Mouse (Mus musculus): ENCODE results near the gene Hnf4a. TPM values are rescaled to one million over a fixed set of nuclear protein-coding genes. Genes with fewer than 3 reads are reported as not detected.

Hnf4a gene
- total and polyA plus RNA-seq, 3 experiments = 0.39 to 1.1 TPM; not detected in 1

GRCm38 (mm10) chr2:163462386-163462785 lies 44.2 kb upstream of the Hnf4a start:
- H3K27me3 ChIP-seq (ENCODE audit: control insufficient read depth in 1 of 2, insufficient read depth in 2 of 2, low read length in 2 of 2) = no peaks in the 10 kb centered on the region
- H3K4me3 ChIP-seq (ENCODE audit: control insufficient read depth in 1 of 2, insufficient read depth in 1 of 2, low read depth in 2 of 2, low read length in 2 of 2) = no peak overlapping the region
- H3K36me3 ChIP-seq (ENCODE audit: control insufficient read depth in 1 of 2, insufficient read depth in 2 of 2, low read length in 2 of 2) = peaks cover 0 to 3% of the 10 kb centered on the region in 2 experiments; a peak in 2 of 4 replicates
- H3K27ac ChIP-seq (ENCODE audit: control insufficient read depth, low read depth, low read length) = no peak overlapping the region
- no peak overlapping the region for H3K9ac ChIP-seq (ENCODE audit: control insufficient read depth, low read depth, low read length, poor library complexity, severe bottlenecking)
- H3K9me3 ChIP-seq (replicated peaks; ENCODE audit: insufficient read depth, low read length) = no peaks in the 10 kb centered on the region
- H3K79me2 ChIP-seq (ENCODE audit: control insufficient read depth, insufficient read depth, low read length, poor library complexity) = no peaks in the 10 kb centered on the region
- TF ChIP-seq ETS1 (IDR thresholded peaks at IDR 0.05; ENCODE audit: low read depth, low read length) = no peak
- TF ChIP-seq RCOR1 (IDR thresholded peaks at IDR 0.05; ENCODE audit: low read depth, low read length) = no peak
- TF ChIP-seq MEF2A (IDR thresholded peaks at IDR 0.05; ENCODE audit: extremely low read depth, insufficient replicate concordance, low read depth, low read length, poor library complexity, severe bottlenecking) = no peak
- no peak for TF ChIP-seq USF2 (IDR thresholded peaks at IDR 0.05; ENCODE audit: borderline replicate concordance in 1 of 2, insufficient read depth in 1 of 2, low read depth in 1 of 2, low read length in 2 of 2)
- no peak for TF ChIP-seq HCFC1 (IDR thresholded peaks at IDR 0.05; ENCODE audit: low read depth, low read length)
- no peak for TF ChIP-seq UBTF (IDR thresholded peaks at IDR 0.05; ENCODE audit: borderline replicate concordance, insufficient read depth, low read depth, low read length)
- TF ChIP-seq POLR2A (IDR thresholded peaks at IDR 0.05; ENCODE audit: control insufficient read depth in 1 of 2, insufficient read depth in 1 of 2, low read depth in 1 of 2, low read length in 2 of 2, poor library complexity in 1 of 2) = no peak
- no peak for TF ChIP-seq CHD2 (IDR thresholded peaks at IDR 0.05; ENCODE audit: low read length)
- no peak for TF ChIP-seq SIN3A (IDR thresholded peaks at IDR 0.05; ENCODE audit: low read length)
- no peak for TF ChIP-seq SMC3 (IDR thresholded peaks at IDR 0.05; ENCODE audit: low read depth, low read length)
- H3K4me1 ChIP-seq (ENCODE audit: control insufficient read depth in 1 of 2, insufficient read depth in 2 of 2, low read length in 2 of 2) = peaks cover 0 to 17% of the 10 kb centered on the region in 2 experiments; a peak in 2 of 4 replicates
- DNase-seq (ENCODE audit: low read depth, low spot score) = no peak

- Histone ChIP-seq H3K4me3 (ENCODE audit: control insufficient read depth in 1 of 2, insufficient read depth in 1 of 2, low read depth in 2 of 2, low read length in 2 of 2) (no peak overlapping the region), H3K79me2 (ENCODE audit: control insufficient read depth, insufficient read depth, low read length, poor library complexity) (no peaks in the 10 kb centered on the region), H3K36me3 (ENCODE audit: control insufficient read depth in 1 of 2, insufficient read depth in 2 of 2, low read length in 2 of 2) (peaks cover 0 to 3% of the 10 kb centered on the region in 2 experiments; a peak in 2 of 4 replicates), H3K9me3 (replicated peaks; ENCODE audit: insufficient read depth, low read length) (no peaks in the 10 kb centered on the region), H3K4me1 (ENCODE audit: control insufficient read depth in 1 of 2, insufficient read depth in 2 of 2, low read length in 2 of 2) (peaks cover 0 to 17% of the 10 kb centered on the region in 2 experiments; a peak in 2 of 4 replicates), H3K9ac (ENCODE audit: control insufficient read depth, low read depth, low read length, poor library complexity, severe bottlenecking) (no peak overlapping the region), H3K27me3 (ENCODE audit: control insufficient read depth in 1 of 2, insufficient read depth in 2 of 2, low read length in 2 of 2) (no peaks in the 10 kb centered on the region), H3K27ac (ENCODE audit: control insufficient read depth, low read depth, low read length) (no peak overlapping the region)
- no peak for DNase-seq (ENCODE audit: low read depth, low spot score)
- TF ChIP-seq USF2 (IDR thresholded peaks at IDR 0.05; ENCODE audit: borderline replicate concordance in 1 of 2, insufficient read depth in 1 of 2, low read depth in 1 of 2, low read length in 2 of 2) = no peak
- TF ChIP-seq ZMIZ1 (IDR thresholded peaks at IDR 0.05; ENCODE audit: low read depth, low read length) = no peak
- TF ChIP-seq CHD2 (IDR thresholded peaks at IDR 0.05; ENCODE audit: low read length) = no peak
- no peak for TF ChIP-seq UBTF (IDR thresholded peaks at IDR 0.05; ENCODE audit: borderline replicate concordance, insufficient read depth, low read depth, low read length)
- no peak for TF ChIP-seq BHLHE40 (IDR thresholded peaks at IDR 0.05; ENCODE audit: borderline replicate concordance, low read depth, low read length)
- TF ChIP-seq POLR2A (IDR thresholded peaks at IDR 0.05; ENCODE audit: control insufficient read depth in 1 of 2, insufficient read depth in 1 of 2, low read depth in 1 of 2, low read length in 2 of 2, poor library complexity in 1 of 2) = no peak
- TF ChIP-seq GATA1 (IDR thresholded peaks at IDR 0.05; ENCODE audit: low read depth, low read length) = no peak
- no peak for TF ChIP-seq GABPA (IDR thresholded peaks at IDR 0.05; ENCODE audit: low read depth, low read length)
- no peak for TF ChIP-seq CTCF (IDR thresholded peaks at IDR 0.05 in 2 of 3, conservative IDR thresholded peaks at IDR 0.05 in 1 of 3; ENCODE audit: control insufficient read depth in 1 of 3, insufficient read depth in 1 of 3, low read depth in 2 of 3, low read length in 3 of 3, poor library complexity in 1 of 3, severe bottlenecking in 1 of 3)
- TF ChIP-seq MXI1 (IDR thresholded peaks at IDR 0.05; ENCODE audit: low read depth, low read length) = no peak
- TF ChIP-seq RAD21 (IDR thresholded peaks at IDR 0.05; ENCODE audit: low read depth, low read length) = no peak
- no peak for TF ChIP-seq MYC (IDR thresholded peaks at IDR 0.05; ENCODE audit: low read depth, low read length)
- TF ChIP-seq SIN3A (IDR thresholded peaks at IDR 0.05; ENCODE audit: low read length) = no peak
- TF ChIP-seq HCFC1 (IDR thresholded peaks at IDR 0.05; ENCODE audit: low read depth, low read length) = no peak
- TF ChIP-seq ETS1 (IDR thresholded peaks at IDR 0.05; ENCODE audit: low read depth, low read length) = no peak
- TF ChIP-seq NELFE (IDR thresholded peaks at IDR 0.05; ENCODE audit: low read depth, low read length) = no peak
Measured at GRCm38 (mm10) chr2:163462801-163463200, 43.8 kb upstream of the Hnf4a start.

All from MEL (cell line).